Mouse (Mus musculus): ENCODE results near the gene Robo4.

GRCm38 (mm10) chr9:37371232-37371801 is 30.4 kb upstream of the Robo4 start:
- TF ChIP-seq POLR2A (IDR thresholded peaks at IDR 0.05; ENCODE audit: low read depth, low read length) (no peak), CTCF (IDR thresholded peaks at IDR 0.05; ENCODE audit: extremely low read depth, insufficient read depth, insufficient read length, insufficient replicate concordance) (no peak)
